Mouse (Mus musculus): ENCODE data around the gene Dmgdh.

DNA sequence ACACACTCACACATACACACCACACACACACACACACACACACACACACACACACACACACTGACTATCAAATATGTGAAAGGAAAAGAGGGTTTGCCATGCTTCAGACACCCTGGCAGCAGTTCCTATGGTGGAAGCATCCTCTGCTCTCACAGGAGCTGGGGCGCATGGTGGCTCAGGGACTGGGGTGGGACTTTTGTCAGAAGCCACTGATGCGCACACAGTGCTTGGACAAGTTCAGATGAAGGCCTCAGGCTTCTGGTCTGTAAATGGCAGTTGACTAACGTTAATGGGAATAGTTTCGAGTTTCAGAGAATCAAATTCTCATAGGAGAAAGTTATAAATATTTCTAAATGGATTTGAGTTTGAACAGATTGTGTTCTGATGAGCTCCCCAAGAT is 11.0 kb downstream of the Dmgdh start:
- TF ChIP-seq CTCF (IDR thresholded peaks at IDR 0.05) (no peak), EP300 (IDR thresholded peaks at IDR 0.05) (no peak)

All from lung, postnatal 0 days (tissue).